Mouse (Mus musculus) bone marrow macrophage, adult 2 months (primary cell): ENCODE results near the gene Serinc2. TPM values are rescaled to one million over a fixed set of nuclear protein-coding genes. Genes with fewer than 3 reads are reported as not detected.

Experiments
- H3K27ac ChIP-seq: 2 replicates; pipeline ENCODE4 v1.5.1; 2012; ENCODE audit warnings: low read depth, low read length; ENCODE audit not compliant: insufficient read depth
- H3K4me1 ChIP-seq: 2 replicates; pipeline ENCODE4 v1.6.1; 2012; ENCODE audit warnings: low read length; ENCODE audit not compliant: control insufficient read depth, insufficient read depth
- H3K4me3 ChIP-seq: 2 replicates; pipeline ENCODE4 v1.5.1; 2012; ENCODE audit warnings: mild to moderate bottlenecking, low read length, moderate library complexity; ENCODE audit not compliant: insufficient read depth
- CTCF ChIP-seq: IDR thresholded peaks from 2 replicates; pipeline ENCODE4 v1.5.1; 2012; ENCODE audit warnings: low read depth, mild to moderate bottlenecking, low read length, moderate library complexity
- POLR2A ChIP-seq: IDR thresholded peaks from 2 replicates; pipeline ENCODE4 v1.6.1; 2012; ENCODE audit warnings: mild to moderate bottlenecking, low read depth, low read length, borderline replicate concordance
- polyA plus RNA-seq: library from polyadenylated mRNA; stranded (reverse); fragments of >200 nt; gene quantifications from 2 replicates; pipeline ENCODE4 v1.2.4, GENCODE M21; 2012; ENCODE audit not compliant: missing spikeins, insufficient read depth, insufficient read length

The Serinc2 gene
- polyA plus RNA-seq, 1 experiment = 1.3 TPM

DNA sequence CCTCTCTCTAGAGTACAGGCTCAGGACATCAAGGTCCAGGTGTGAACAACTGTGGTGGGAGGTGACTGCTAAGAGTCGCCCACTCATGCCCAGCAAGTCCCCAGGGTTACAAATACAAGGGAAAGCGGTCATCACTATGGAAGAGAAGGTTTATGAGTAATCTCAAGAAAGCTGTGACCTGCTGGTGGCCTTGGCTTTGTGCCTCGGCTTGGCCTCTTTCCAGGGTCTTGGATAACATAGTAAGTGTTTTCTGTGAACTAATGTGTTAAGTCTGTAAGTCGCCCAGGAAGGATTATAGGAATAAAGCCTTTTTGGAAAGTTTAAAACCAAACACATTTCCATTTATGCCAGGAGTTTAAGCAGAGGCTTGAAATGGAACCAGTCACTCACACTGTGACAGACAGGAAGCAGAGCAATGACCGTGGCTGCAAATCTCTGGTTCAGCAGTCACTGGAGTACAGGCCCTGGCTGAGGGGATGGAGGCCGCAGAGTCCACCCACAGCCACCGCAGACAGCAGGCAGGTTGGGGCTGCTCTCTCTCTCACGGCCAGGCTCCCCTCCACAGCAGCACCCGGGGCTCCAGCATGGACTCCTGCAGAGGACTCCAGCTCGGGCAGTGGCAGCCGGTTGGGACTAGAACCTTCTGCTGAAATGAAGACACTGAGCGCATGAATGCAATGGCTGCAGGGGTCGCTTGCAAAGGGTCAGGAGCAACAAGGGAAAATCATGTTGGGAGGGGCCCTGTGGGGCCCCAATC, 36.9 kb upstream of the Serinc2 start:
- peaks cover 20% of the 10 kb centered on the region for H3K4me1 ChIP-seq
- no peak overlapping the region for H3K4me3 ChIP-seq
- H3K27ac ChIP-seq = peak overlapping the region; percentile 39
- TF ChIP-seq POLR2A = no peak
- no peak for TF ChIP-seq CTCF

GRCm38 (mm10) chr4:130313552-130313951, 34.5 kb upstream of the Serinc2 start:
- H3K27ac ChIP-seq = no peak overlapping the region
- TF ChIP-seq CTCF (no peak), POLR2A (no peak)
- H3K4me3 ChIP-seq = no peak overlapping the region
- peaks cover 20% of the 10 kb centered on the region for H3K4me1 ChIP-seq

- Histone ChIP-seq H3K27ac (no peak overlapping the region), H3K4me3 (no peak overlapping the region), H3K4me1 (peaks cover 24% of the 10 kb centered on the region)
- TF ChIP-seq POLR2A (no peak), CTCF (no peak)
Measured at GRCm38 (mm10) chr4:130312526-130312925, 33.5 kb upstream of the Serinc2 start.

DNA sequence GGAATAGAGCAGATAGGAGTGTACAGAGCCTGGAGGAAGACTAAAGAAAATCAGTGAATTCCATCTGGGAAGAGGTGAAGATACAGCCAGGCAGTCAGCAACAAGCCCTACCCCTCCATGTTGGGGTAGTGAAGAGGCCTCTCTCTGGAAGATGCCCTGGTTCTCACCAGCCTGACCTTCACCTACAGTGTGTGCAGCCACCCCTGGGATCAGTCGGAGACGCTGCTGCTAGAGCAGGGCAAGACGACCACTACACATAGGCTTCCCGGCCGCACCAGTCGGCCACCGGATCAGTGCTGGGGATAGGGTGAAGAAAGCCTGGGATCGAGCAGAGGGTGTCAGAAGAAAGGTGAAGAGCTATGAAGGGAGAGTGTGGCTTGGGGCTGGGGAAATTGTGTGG, 30.2 kb upstream of the Serinc2 start:
- Histone ChIP-seq H3K27ac (no peak overlapping the region), H3K4me3 (peak overlapping the region; percentile 61), H3K4me1 (peaks cover 4% of the 10 kb centered on the region; the same call in 1 of the 2 replicates)
- TF ChIP-seq POLR2A (no peak), CTCF (no peak)

DNA sequence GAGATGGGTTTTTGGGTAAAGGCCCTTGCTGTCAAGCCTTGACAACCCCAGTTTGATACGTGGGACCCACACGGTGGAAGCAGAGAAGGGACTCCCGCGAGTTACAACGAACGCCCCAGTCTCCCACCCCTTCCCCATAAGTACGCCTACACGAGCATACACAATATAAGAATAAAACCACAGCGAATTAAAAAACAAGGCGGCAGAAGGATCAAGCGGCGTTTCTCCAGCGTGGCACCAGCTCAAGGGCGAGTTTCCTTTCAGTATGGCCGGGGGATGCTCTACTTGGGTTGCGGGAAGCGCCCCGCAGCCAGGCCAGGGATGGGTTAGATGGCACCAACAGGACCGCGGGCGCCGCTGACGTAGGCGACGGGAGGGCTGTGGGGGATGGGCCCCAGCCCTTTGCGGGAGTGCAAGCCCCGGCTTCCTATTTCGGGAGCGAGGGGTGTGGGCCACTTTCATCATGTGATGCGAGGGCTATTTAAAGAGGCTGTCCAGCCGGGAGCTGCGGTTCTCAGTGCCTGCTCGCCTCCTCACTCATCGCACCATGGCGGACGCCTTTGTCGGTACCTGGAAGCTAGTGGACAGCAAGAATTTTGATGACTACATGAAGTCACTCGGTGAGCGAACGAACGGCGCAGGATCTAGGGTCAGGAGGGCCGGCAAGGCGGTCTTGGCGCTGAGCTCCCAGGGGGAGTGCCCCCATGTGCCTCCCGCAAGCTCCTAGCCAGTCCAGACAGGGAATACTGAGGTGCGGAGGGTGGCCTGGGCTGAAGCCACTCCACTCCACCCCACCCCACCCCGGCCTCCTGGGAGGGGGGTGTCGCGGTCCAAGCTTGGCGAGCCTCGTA, 29.5 kb upstream of the Serinc2 start, which contains the start of the genes Fabp3 and Gm10570:
Gene Fabp3 (plus strand): TSS at position 365 of the 851 bp plus-strand sequence.
Gene Gm10570 (minus strand): TSS at position 444 of the 851 bp plus-strand sequence.
- H3K4me3 ChIP-seq = peak within 1 kb of the TSS; percentile 61
- TF ChIP-seq CTCF (no peak), POLR2A (no peak)
- H3K27ac ChIP-seq = no peak within 1 kb of the TSS
- peaks cover 4% of the 10 kb centered on the region; the same call in 1 of the 2 replicates for H3K4me1 ChIP-seq

GRCm38 (mm10) chr4:130307851-130308230, 28.8 kb upstream of the Serinc2 start:
- TF ChIP-seq CTCF (no peak), POLR2A (no peak)
- Histone ChIP-seq H3K4me1 (peaks cover 4% of the 10 kb centered on the region; the same call in 1 of the 2 replicates), H3K4me3 (peak overlapping the region; percentile 61), H3K27ac (no peak overlapping the region)

DNA sequence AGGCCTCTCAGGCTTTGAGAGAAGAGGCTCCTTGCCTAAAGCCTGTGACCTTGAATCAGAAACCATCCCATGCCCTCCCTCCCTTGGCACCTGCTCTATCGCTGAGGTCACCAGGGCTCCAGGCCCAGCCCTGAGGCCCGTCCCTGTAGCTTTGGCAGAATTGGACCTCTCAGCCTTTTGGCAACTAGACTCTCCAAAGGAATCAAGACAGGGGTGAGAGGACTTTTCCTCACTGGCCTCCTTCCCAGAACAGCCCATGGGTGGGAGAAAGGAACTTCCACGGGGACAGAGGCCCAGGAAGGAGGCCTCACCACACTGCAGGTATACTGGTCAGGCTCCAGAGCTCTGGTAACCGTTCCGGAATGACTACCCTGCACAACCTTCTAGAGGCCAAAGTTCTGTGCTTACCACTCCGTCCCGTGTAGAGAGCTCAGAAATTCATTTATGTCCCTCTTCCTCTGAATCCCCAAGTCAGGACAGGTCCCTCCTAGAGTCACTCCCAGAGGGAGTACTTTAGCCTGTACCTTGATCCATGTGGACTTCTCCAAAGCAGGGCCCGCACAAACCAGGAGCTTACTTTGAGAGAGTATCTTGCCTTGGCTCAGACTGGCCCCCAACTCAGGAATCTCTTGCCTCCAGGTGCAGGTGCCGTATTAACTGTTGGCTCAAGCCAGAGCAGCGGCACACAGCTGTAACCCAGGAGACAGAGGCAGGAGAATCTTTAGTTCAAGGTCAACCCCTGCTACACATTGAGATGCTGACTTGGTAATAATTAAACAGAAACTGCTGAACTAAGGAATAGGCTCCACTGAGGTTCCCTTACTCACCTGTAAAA, 28.0 kb upstream of the Serinc2 start:
- Histone ChIP-seq H3K4me3 (no peak overlapping the region), H3K27ac (no peak overlapping the region), H3K4me1 (peaks cover 4% of the 10 kb centered on the region; the same call in 1 of the 2 replicates)
- no peak for TF ChIP-seq POLR2A
- no peak for TF ChIP-seq CTCF

GRCm38 (mm10) chr4:130304746-130305145, 25.7 kb upstream of the Serinc2 start:
- Histone ChIP-seq H3K4me3 (no peak overlapping the region), H3K27ac (no peak overlapping the region), H3K4me1 (peaks cover 4% of the 10 kb centered on the region; the same call in 1 of the 2 replicates)
- no peak for TF ChIP-seq POLR2A

DNA sequence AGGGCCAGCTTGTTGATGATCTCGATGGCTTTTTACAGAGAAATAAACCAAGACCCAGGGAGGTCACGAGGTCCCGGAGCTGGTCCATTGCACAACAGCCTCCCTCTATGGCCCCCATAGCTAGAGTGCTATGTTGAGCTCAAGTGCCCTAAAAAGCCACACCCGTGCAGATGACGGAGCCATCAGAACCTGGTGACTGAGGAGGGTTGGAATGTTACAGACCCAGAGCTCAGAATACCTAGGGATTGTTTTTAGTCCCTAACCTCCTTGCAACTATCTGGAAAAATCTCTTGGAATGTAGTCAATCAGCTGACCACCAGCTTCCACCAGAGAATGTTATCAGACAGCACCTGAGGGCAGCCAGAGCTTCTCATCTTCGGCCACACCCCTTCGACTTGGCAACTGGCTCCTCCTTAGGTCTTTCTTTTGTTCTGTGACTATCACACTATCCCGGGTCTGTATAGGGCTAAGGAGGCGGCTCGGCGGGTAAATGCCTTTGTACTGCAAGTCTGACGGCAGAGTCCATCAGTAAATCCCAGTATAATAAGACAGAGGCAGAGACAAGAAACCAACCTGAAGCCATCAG, 23.4 kb upstream of the Serinc2 start:
- no peaks in the 10 kb centered on the region for H3K4me1 ChIP-seq
- H3K27ac ChIP-seq = no peak overlapping the region
- TF ChIP-seq CTCF (no peak), POLR2A (no peak)
- no peak overlapping the region for H3K4me3 ChIP-seq
